ENCODE assay signal across 18 mouse cellular contexts in the genomic region with DNA sequence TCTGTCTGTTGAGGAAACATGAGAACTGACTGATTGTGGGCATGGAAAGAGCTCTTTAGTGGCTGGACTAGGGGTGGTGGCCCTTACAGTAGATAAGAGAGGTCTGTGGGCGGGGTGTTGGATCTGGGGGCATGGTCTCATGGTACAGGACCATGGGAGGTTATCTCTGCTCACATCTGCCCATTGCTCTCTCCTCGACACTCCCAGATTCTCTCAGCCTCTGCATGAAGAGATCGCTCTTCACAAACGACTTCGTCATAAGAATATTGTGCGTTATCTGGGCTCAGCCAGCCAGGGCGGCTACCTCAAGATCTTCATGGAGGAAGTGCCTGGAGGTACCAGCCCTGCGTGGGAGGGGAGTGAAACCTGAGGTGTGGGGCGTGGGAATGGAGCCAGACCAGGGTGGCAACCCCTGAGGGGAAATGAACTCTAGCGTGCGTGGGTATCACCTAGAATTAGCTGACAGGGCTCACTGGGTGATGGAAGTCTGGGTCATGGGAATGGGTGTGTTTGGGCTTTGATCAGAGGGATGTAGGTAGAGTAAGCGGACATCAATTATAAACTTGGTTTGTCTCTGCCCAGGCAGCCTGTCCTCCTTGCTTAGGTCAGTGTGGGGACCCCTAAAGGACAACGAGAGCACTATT. TPM values are rescaled to one million over a fixed set of nuclear protein-coding genes. Genes with fewer than 3 reads are reported as not detected.
A peak's percentile ranks its signal among the peaks of the same experiment; 100 is the strongest.
DNase-seq lines count a peak whose midpoint lies in the region; ATAC-seq and TF ChIP-seq lines count a peak whose summit lies in the region.
"Had no signal": no experiment of that assay in that cellular context is flagged by ENCODE, and none has a peak within 500 bp of the region (broad histone marks: within the 10 kb centered on the region; RNA-seq: fewer than 3 reads in every experiment).

No protein-coding gene starts in this region.

- H3K4me1 ChIP-seq in bone marrow, adult 2 months (ENCODE audit: control insufficient read depth, insufficient read depth, low read length) = no peaks in the 10 kb centered on the region; the same call in 1 of the 2 replicates

- peak; percentile 85 for ATAC-seq in megakaryocyte-erythroid progenitor cell, adult 5-6 weeks (replicated peaks; ENCODE audit: low FRiP score, low TSS enrichment, poor library complexity, severe bottlenecking)
- ATAC-seq: forebrain, embryonic 14.5 days had no signal

- WGBS in bone marrow, adult 2 months = 35% methylated on average over 13 of the region's 13 CpGs

- no peak overlapping the region for H3K4me3 ChIP-seq in bone marrow, adult 2 months (replicated peaks; ENCODE audit: control insufficient read depth, low read depth, low read length)
- H3K4me3 ChIP-seq: embryonic facial prominence, embryonic 12.5 days; hindbrain, embryonic 15.5 days; limb, embryonic 13.5 days had no signal

- DNase-seq in heart, adult 11 months = peak; percentile 93
- no peak for DNase-seq in heart, adult 18-20 months
- peak; percentile 84 for DNase-seq in liver
- no peak for DNase-seq in thymus, postnatal 14 days
- no peak for DNase-seq in adrenal gland, adult 8-10 months
- DNase-seq in urinary bladder, adult 2 months (ENCODE audit: low spot score) = no peak
- DNase-seq: cerebellum, postnatal 14 days; layer of hippocampus, postnatal 36 days had no signal

- peak overlapping the region; percentile 30; the same call in 1 of the 2 replicates for H3K27ac ChIP-seq in bone marrow, adult 2 months (ENCODE audit: control insufficient read depth, insufficient read depth, low read depth, low read length, poor library complexity)
- H3K27ac ChIP-seq: embryonic facial prominence, embryonic 12.5 days; hindbrain, embryonic 15.5 days; kidney, postnatal 0 days; limb, embryonic 13.5 days had no signal

- TF ChIP-seq POLR2A in bone marrow, adult 2 months (IDR thresholded peaks at IDR 0.05; ENCODE audit: borderline replicate concordance, control insufficient read depth, low read depth, low read length) = no peak

- no peak for TF ChIP-seq CTCF in bone marrow, adult 2 months (IDR thresholded peaks at IDR 0.05; ENCODE audit: control insufficient read depth, insufficient read depth, low read length)

RNA-seq across cellular contexts. Expression of a gene that starts 7.3 kb away (rescaled TPM):
- 10 to 100 TPM; 22.5 to 30.1 TPM for total RNA-seq in heart, adult 18-20 months (2021)
- polyA plus RNA-seq in bone marrow, adult 2 months (2011; ENCODE audit: insufficient read depth, insufficient read length, low replicate concordance, missing spikeins) = 5.5 and 14.8 TPM in 2 replicates
- 10.6 and 15.9 TPM in 2 replicates for total RNA-seq in megakaryocyte-erythroid progenitor cell, adult 5-6 weeks (2014; fragmentation: Nextera tagmentation)
- 6.9 and 7.0 TPM in 2 replicates for total RNA-seq in megakaryocyte-erythroid progenitor cell, adult 5-6 weeks (2017)
- 10 to 100 TPM; 17.3 to 27.7 (median 19.2) TPM for total RNA-seq in adrenal gland, adult 8-10 months (2022)
- polyA plus RNA-seq in urinary bladder, adult 2 months (2012; rRNA removed) = 23.8 and 24.2 TPM in 2 replicates

RNA-seq across cellular contexts. Expression of a gene that starts 15.0 kb away (rescaled TPM):
- under 1 TPM; 0.22 to 0.72 TPM for total RNA-seq in heart, adult 18-20 months (2021)
- polyA plus RNA-seq in bone marrow, adult 2 months (2011; ENCODE audit: insufficient read depth, insufficient read length, low replicate concordance, missing spikeins) = 3.1 and 3.2 TPM in 2 replicates
- 0.44 and 1.6 TPM in 2 replicates for total RNA-seq in megakaryocyte-erythroid progenitor cell, adult 5-6 weeks (2014; fragmentation: Nextera tagmentation)
- total RNA-seq in megakaryocyte-erythroid progenitor cell, adult 5-6 weeks (2017) = 1.9 TPM in 1 of 2 replicates, not detected in the other
- 1 to 10 TPM in 3 of 4 experiments, under 1 TPM in 1; 0.92 to 2.0 (median 1.1) TPM for total RNA-seq in adrenal gland, adult 8-10 months (2022)
- polyA plus RNA-seq in urinary bladder, adult 2 months (2012; rRNA removed) = 67.1 and 79.6 TPM in 2 replicates

RNA-seq across cellular contexts. Expression of a gene that starts 29.7 kb away (rescaled TPM):
- 10 to 100 TPM; 32.7 to 34.6 TPM for total RNA-seq in heart, adult 18-20 months (2021)
- polyA plus RNA-seq in bone marrow, adult 2 months (2011; ENCODE audit: insufficient read depth, insufficient read length, low replicate concordance, missing spikeins) = 32.6 and 38.4 TPM in 2 replicates
- total RNA-seq in megakaryocyte-erythroid progenitor cell, adult 5-6 weeks (2014; fragmentation: Nextera tagmentation) = 38.1 and 66.4 TPM in 2 replicates
- total RNA-seq in megakaryocyte-erythroid progenitor cell, adult 5-6 weeks (2017) = 18.2 and 19.2 TPM in 2 replicates
- total RNA-seq in adrenal gland, adult 8-10 months (2022) = 10 to 100 TPM; 74.7 to 93.2 (median 83.1) TPM
- polyA plus RNA-seq in urinary bladder, adult 2 months (2012; rRNA removed) = 81.0 and 92.6 TPM in 2 replicates

RNA-seq across cellular contexts. Expression of a gene that starts 35.6 kb away (rescaled TPM):
- total RNA-seq in heart, adult 18-20 months (2021) = not detected
- polyA plus RNA-seq in bone marrow, adult 2 months (2011; ENCODE audit: insufficient read depth, insufficient read length, low replicate concordance, missing spikeins) = not detected in 2 replicates
- total RNA-seq in megakaryocyte-erythroid progenitor cell, adult 5-6 weeks (2014; fragmentation: Nextera tagmentation) = not detected in 2 replicates
- total RNA-seq in megakaryocyte-erythroid progenitor cell, adult 5-6 weeks (2017) = not detected in 2 replicates
- under 1 TPM in 1 of 4 experiments, not detected in 3; 0.66 TPM for total RNA-seq in adrenal gland, adult 8-10 months (2022)
- polyA plus RNA-seq in urinary bladder, adult 2 months (2012; rRNA removed) = 0.15 and 0.36 TPM in 2 replicates
- total RNA-seq: gastrocnemius, postnatal 14 days; neutrophil, adult 5-6 weeks had no signal
- polyA plus RNA-seq: embryonic facial prominence, embryonic 12.5 days had no signal

RNA-seq across cellular contexts. Expression of a gene that starts 36.0 kb away (rescaled TPM):
- total RNA-seq in heart, adult 18-20 months (2021) = not detected
- not detected in 2 replicates for polyA plus RNA-seq in bone marrow, adult 2 months (2011; ENCODE audit: insufficient read depth, insufficient read length, low replicate concordance, missing spikeins)
- total RNA-seq in megakaryocyte-erythroid progenitor cell, adult 5-6 weeks (2014; fragmentation: Nextera tagmentation) = not detected in 2 replicates
- not detected in 2 replicates for total RNA-seq in megakaryocyte-erythroid progenitor cell, adult 5-6 weeks (2017)
- 1 to 10 TPM in 2 of 4 experiments, under 1 TPM in 2; 0.86 to 1.8 (median 1.4) TPM for total RNA-seq in adrenal gland, adult 8-10 months (2022)
- polyA plus RNA-seq in urinary bladder, adult 2 months (2012; rRNA removed) = 1.5 and 2.1 TPM in 2 replicates
- total RNA-seq: gastrocnemius, postnatal 14 days had no signal
- polyA plus RNA-seq: heart, embryonic 16.5 days had no signal

Comparison
In these comparisons a context has a peak if more than half of its experiments do, and no peak if none do; other contexts are left out.
1. DNase-seq: peak in heart, adult 11 months (single experiment) and liver (single experiment); none in heart, adult 18-20 months (0 of 2), thymus, postnatal 14 days (single experiment), adrenal gland, adult 8-10 months (single experiment) and urinary bladder, adult 2 months (single experiment).